Mouse (Mus musculus): ENCODE measurements around the gene Cox4i1.

The Cox4i1 gene

DNA sequence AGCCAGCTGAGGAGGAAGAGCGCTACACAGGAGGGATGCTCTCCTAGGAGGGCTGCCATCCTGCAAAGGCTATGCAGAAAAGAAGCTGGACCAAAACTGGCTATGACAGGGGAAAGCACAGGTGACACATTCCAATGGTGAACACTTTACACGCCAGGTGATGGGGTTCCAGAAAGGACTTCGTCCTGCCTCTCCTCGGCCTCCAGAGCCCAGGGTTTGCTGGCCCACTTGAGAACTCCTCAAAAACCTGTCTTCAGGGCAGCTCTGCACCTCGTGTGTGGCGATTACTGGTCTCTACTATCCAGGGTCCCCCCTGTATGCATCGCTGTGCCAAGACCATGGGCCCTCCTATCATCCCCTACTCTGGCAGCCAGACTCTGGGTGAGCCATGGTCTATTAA is 20.5 kb downstream of the Cox4i1 start:
- in situ Hi-C loops (cut with MboI; ENCODE audit: low sequenced_read_pairs): no loop called here

DNA sequence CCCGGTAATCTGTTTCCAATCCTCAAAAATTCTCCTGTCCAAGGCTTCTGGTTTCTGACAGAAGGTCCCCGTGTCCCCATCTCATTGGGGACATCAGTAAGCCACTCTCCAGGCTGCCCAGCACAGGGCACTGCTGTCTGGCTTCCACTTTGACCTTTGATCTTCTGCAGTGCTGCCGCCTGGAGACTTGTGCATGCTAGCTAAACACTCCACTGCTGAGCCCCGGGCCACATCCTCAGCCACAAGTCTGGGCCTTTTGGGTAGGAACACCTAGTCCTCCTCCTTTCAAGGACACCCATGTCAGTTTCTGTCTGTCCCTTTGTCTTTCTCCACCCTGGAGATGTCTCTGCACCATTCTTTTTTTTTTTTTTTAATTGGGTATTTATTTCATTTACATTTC is 24.9 kb downstream of the Cox4i1 start:
- in situ Hi-C loops (cut with MboI; ENCODE audit: low sequenced_read_pairs): no loop called here

DNA sequence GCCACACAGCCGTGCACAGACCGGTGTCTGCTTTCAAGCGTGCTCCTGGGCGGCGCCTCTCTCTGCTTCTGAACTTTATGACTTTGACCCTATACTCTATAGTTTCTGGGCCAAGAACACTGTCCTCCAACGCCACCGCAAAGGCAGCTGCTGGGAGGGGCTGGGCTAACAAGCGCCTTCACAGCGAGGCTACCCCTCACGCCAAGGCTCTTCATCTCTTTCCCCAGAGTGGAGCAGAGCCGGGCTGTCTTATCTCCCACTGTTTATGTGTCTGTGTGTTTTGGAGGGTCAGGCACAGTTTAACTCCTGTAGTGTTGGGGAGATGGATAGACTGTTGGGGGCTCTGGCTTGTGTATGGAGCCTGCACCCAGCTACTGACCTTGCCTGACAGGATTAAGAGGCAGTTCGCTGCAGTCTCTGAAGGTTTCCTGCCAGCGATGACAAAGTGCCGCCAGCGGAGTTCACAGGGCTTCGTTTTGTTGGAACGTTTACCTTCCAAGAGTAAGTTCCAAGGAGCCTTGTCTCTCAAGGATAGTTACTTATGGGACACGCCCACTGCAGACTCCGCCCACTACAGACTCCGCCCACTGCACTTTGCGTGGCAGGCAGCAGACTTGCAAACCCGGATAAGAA is 26.0 kb downstream of the Cox4i1 start:
- in situ Hi-C loops (cut with MboI; ENCODE audit: low sequenced_read_pairs): no loop called here

DNA sequence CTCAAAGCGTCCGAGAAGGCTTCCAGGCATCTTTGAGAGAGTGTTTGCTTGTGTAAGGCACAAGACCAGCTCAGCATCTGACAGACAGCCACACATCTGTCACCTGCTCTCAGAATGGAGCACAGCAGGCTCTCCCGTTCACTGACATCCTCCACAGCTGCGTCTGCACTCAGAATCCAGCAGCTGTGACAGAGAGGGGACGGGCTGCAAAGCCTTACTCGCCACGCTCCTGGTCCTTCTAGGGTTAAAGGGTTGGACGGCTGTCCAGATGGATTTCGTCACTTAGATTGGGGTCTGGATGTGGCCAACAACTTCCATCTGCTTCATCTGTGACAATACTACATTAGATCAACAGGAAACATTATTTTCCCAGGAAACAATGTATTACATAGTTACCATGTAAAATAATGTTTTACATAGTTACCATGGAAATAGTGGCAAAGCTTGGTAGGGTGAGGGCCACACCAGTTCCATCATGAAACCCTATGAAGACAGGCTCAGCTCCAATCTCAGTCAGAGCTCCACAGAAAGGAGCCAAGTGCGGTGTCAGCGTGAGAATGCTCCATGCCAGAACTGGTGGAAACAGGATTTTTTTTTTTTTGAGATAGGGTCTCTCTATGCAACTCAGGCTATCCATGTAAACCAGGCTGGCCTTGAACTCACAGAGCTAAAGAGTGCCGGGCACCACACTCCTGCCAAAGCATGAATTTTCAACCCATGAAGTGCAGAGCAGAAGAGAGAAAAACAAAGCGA is 28.6 kb downstream of the Cox4i1 start:
- in situ Hi-C loops (cut with MboI; ENCODE audit: low sequenced_read_pairs): no loop called here

DNA sequence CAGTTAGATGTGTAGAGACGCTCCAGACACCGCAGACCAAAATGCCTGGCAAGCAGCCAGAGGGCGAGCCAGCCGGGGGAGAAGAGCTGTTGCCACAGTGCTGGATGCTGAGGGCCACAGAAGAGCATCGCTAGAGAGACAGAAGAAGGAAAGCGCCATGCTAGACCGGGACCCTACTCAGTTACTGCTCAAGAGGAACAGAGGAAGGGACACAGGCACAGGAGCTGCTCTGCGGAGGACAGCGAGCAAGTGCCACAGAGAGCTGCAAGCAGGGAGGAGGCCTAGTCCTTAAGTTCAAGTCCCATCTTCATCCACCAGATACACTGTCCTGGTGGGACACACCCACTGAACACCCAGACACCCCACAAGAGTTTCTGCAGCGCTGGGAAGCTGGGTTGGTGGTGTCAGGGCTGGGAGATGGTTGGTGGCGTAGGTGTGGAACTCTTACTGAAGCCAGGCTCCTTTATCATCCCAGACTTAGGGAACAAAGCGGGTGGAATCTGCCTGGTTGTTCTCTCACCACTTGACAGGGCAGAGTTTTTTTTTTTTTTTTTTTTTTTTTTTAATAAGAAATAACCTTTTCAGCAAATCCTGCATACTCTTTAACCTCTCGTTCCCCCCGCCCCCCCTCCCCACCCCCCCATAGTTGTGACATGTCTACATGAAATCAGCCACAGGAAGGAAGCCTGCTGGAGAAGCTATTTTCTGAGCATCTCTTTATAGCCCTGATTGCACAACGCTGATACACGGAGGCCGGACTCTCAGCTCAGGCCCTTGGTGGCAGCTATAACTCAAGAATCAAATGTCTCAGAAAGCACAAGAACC is 29.3 kb downstream of the Cox4i1 start:
- in situ Hi-C loops (cut with MboI; ENCODE audit: low sequenced_read_pairs): no loop called here

DNA sequence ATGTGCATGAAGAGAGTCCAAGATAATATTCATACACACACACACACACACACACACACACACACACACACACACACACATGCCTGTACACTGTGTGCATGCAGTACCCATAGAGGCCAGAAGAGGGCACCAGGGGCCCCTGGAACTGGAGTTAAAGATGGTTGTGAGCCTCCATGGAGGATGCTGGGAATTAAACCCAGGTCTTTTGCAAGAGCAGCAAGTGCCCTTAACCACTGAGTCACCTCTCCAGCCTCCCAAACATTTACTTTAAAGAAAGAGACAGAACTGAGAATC is 29.9 kb downstream of the Cox4i1 start:
- in situ Hi-C loops (cut with MboI; ENCODE audit: low sequenced_read_pairs): no loop called here

DNA sequence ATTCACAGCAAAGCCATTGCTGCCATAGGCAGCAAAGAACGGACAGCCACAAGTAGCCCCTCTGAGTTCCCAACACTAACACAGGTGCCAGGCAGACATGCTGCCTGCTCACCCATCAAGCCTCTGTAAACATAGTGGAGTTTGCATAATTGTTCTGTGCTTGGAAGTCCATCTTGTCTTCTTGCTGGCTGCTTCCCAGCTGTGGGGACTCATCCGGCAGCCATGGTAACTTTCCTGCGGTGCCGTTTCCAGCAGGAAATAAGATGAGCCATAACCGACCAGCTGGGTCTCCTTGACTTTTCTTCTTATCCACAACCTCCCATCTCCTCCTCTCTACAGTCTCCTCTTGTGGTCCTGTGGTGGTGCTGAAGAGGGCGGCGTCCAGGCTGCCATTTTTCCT is 30.4 kb downstream of the Cox4i1 start:
- in situ Hi-C loops (cut with MboI; ENCODE audit: low sequenced_read_pairs): no loop called here

DNA sequence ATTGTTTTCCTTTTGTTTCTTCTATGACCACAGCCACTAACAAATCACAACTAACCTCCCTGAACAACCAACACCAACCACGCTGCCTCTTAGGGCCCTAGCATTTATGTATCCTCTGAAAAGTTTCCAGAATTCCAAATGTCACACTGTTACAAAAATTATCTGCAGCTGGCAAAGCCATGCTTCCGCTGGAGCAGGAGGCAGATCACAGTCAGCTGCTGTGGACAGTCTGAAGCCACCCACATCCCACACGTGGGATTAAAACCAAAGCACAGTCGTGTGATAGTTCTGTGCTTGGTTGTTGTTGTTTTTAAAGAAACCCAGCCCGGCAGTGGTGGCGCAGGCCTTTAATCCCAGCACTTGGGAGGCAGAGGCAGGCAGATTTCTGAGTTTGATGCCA is 31.1 kb downstream of the Cox4i1 start:
- in situ Hi-C loops (cut with MboI; ENCODE audit: low sequenced_read_pairs): no loop called here

DNA sequence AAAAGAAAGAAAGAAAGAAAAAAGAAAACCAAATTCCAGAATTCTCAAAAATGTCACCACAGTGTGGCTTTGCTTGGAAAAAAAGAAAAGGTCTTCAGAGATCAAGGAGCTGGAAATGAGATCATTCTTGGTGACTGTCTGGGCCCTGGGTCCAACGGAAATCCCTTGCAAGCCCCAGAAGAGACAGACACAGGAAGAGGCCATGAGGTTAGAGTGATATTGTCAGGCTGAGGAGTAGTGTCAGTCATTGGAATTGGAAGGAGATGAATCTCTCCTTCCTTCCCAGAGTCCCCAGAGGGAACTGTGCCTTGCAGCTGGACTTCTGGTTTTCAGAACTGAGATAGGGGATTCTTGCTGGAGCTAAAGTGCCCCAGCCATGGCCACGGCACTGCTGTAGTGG is 31.5 kb downstream of the Cox4i1 start:
- in situ Hi-C loops (cut with MboI; ENCODE audit: low sequenced_read_pairs): no loop called here

DNA sequence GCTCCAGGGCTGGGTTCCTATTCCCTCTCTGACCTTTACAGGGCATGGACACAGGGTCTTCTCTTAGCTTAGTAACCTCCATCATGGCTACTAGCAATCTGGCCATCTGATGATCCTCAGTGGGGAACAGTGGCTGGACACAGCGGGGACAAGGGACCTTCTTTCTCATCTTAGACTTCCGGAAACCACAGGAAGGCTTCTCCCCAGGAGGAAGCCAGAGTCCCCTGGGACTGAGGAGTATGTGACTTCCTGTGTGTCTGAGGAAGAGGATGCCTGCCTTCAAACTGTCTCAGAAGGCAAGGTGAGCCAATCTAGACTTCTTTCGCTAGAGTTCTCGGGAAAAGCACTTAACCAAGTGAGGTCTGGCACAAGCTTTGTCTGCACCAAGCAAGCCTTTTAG is 32.0 kb downstream of the Cox4i1 start:
- in situ Hi-C loops (cut with MboI; ENCODE audit: low sequenced_read_pairs): no loop called here

DNA sequence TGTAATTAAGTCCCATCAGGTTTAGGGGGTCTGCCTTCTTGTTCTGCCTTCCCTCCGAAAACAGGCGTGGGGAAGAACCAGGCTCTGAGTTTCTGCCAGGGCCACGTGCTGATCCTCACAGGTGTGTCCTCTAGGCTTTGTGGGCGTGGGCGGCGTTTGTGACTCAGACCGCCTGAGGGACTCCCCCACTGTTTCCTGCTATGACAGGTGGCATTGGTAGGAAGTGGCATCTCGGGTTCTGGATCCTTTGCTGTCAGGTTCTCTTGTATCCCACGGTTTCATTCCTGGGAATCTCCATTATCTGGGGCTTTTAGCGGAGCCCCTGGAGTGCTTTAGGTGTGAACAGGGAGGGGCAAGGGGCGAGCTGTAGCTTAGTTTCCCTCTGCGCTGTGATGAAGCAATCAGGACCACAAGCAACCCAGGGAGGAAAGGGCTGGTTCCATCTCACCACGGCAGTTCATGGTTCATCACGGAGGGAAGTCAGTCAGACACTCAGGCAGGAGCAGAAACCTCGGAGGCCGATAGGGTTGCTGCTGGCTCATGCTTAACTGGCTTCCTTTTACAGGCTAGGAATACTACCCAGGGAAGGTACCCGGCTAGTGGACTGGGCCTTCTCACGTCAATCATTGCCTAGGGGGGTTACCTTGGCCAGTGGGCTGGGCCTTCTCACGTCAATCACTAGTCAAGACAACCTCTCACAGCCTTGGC is 33.9 kb downstream of the Cox4i1 start:
- in situ Hi-C loops (cut with MboI; ENCODE audit: low sequenced_read_pairs): no loop called here

DNA sequence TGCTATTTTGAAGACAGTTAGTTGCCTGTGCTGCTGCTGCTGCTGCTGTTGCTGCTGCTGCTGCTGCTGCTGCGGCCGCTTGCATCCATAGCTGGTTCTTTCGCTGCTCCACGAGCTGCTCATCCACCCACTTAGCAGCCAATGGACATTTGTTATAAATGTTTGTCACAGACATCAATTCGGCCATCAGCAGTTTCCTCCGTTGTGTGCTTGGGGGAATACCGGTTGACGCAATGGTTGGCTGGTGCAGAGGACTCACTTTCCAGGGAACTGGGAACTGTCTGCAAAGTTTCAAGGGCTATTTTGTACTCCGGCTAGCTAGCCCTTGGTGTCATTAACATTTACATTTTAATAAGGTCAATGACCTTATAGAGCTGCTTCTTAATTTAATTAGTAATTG is 36.2 kb downstream of the Cox4i1 start:
- in situ Hi-C loops (cut with MboI; ENCODE audit: low sequenced_read_pairs): no loop called here

DNA sequence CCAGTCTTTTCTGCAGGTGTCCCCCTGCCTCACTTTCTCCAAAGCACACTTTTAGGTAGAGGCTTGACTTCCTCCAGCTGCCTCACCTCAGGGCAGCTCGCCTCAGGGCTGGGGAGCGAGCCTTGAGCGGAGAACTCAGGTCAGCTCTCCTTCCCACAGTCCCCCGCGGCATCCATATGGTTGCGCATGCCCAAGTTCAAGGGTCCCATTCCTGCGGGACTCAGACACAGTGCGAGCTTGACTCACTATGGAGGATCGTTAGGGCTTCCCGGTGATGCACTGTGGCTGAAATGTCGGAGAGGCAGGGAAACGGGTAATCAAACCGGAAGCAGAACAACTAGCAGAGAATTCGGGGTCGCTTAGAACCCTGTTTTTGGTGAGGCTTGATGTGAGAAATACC is 37.1 kb downstream of the Cox4i1 start:
- in situ Hi-C loops (cut with MboI; ENCODE audit: low sequenced_read_pairs): no loop called here

DNA sequence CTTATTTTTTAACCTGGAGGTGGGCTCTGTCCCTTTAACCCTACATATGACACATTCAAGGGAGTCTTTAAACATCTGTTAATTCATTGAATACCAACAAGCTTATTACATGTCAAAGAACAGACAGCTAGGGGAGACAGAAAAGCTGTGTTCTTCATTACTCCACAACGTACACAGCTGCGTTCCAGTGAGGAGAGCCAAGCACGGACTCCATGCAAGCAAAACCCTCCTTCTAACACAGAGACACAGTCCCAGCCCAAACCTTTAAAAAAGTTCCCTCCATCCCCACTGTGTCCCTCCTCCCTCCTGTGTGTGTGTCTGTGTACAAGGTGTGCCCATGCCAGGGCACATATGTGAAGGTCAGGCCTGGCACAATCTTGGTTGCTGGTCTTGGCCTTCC is 38.2 kb downstream of the Cox4i1 start:
- in situ Hi-C loops (cut with MboI; ENCODE audit: low sequenced_read_pairs): no loop called here

DNA sequence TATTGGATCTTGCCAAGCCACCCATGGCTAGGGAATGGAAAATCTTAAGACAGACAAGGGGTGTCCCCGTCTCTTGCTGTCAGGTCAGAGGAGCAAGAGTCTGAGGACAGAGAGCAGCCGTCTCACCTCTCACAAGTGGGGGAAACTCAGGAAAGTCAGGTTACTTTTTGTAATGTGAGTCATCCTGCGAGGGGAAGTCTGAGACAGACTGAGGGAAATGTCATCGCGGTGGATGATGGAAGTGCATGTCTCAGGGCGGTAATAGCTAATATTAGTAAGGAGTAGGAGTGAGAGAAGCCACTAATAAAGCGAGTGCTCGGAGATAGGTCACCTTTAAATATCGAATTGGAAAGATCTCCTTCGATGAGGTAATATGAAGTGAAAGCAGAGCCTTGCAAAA is 41.2 kb downstream of the Cox4i1 start:
- in situ Hi-C loops (cut with MboI; ENCODE audit: low sequenced_read_pairs): no loop called here

DNA sequence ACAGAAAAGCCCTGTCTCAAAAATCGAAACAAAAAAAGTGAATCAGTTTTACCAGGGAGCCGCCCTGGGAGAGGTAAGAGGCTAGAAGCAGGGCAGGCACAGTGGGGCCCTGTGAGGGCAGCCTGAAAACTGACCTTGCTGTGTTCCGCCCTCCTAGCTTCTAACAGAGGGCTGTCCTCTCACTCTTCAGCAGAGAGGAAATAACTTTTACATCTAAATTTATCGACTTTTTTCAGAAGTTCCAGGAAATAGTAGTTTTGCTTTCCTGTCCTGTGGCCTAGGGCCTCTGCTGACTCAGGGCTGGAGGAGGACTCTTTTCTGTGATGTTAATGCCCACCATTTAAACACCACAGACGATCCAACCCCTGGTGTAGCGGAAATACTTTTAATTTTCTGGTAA is 47.2 kb downstream of the Cox4i1 start:
- in situ Hi-C loops (cut with MboI; ENCODE audit: low sequenced_read_pairs): no loop called here

DNA sequence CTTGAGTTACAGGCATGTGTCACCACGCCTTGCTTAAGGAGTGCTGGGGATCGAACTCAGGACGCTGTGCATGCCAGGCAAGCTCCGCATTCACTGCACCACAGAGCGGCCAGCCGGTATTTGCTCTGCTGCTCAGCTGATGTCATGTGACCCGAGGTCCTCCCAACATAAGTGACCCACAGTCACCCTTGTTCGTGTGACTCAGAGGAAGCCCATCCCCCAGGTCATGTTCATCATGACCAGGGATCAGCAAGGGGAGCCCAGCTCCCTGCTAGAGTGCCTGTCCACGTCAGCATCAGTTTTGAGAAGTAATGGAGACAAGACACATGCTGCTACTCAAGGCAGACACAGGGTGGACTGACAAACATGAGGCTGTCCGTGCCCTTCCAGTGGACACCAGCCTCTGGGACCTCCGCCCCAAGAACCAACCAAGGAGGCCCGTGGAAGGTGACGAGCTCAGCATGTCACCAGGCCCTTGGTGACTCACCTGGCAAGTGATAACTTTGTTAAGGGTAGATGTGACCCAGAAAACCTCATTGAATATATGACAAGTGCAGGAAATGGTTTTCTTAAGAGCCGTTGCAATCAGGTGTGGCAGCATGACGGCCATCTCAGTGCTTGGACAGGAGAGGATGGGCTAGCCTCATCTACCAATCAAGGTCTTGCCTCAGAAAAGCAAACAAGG is 48.1 kb downstream of the Cox4i1 start:
- in situ Hi-C loops (cut with MboI; ENCODE audit: low sequenced_read_pairs): no loop called here

DNA sequence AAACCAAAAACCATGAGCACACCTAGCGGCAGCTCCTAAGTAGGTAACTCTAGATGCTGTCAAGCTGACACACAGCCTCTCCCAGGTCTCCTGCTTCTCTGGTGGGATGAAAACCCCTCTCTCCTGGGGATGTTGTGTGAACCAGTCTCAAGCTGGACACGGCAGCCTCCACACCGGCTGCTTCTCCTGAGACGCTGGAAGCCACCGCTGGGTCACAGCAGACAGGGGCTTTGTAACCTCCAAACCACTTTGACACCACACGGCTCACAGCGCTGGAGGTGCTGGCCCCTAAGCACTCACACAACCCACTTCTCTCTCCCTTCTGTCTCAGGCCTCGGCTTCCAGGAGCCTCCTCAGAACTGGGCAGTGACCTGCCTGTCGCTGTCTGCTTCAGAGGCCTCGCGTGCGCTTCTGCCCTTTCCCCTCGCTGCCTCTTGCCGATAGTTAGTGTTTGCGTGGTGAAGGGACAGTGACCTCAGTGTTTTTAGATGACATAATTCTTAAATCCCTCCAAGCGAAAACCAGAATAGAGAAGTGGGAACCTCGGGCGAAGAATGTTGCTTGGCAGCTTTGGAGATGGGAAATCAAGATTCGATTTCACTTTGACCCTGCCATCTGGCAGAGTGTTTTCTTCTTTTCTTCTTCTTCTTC is 51.7 kb downstream of the Cox4i1 start:
- in situ Hi-C loops (cut with MboI; ENCODE audit: low sequenced_read_pairs): no loop called here

DNA sequence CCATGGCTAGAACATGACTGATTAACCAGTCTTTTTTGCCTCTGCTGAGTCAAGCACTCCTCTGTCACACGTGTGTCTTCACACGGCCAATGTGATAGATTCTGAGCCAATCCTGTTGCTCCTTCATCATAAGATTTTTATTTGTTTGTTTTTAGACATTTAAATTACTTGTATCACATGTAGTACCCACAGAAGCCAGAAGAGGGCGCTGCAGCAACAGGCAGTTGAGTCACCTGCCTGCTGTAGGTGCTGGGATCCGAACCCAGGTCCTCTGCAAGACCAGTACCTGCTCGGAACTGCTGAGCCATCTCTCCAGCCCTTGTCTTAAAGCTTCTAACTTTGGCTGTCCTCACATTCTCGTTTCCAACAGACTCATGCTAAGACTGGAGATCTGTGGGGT is 55.0 kb downstream of the Cox4i1 start:
- in situ Hi-C loops (cut with MboI; ENCODE audit: low sequenced_read_pairs): no loop called here

Data from CH12F3 (cell line).